Mouse (Mus musculus) midbrain, embryonic 14.5 days (tissue): ENCODE data around the gene Rnase1. TPM values are rescaled to one million over a fixed set of nuclear protein-coding genes. Genes with fewer than 3 reads are reported as not detected.
"Not testable (repeated sequence)": the region's sequence is repeated elsewhere in the genome, so short reads cannot be mapped to it uniquely, and the experiment has no call there.

Experiments used
- ATAC-seq: fragments of 200-750 bp; cut with Nextera tagmentation; 2 replicates; pipeline ENCODE4 v1.8.0; 2017; ENCODE audit warnings: moderate number of reproducible peaks, moderate library complexity; ENCODE audit not compliant: low FRiP score, low TSS enrichment
- DNase-seq: peaks from one replicate; pipeline ENCODE4 v3.0.0-alpha.2; 2015
- H3K27ac ChIP-seq: fragments of 300-500 bp; sonication (generic); replicated peaks from 2 replicates; pipeline ENCODE4 v1.5.1; 2014; ENCODE audit warnings: mild to moderate bottlenecking, low read depth, low read length, moderate library complexity
- H3K27me3 ChIP-seq: fragments of 300-500 bp; sonication (generic); 2 replicates; pipeline ENCODE4 v1.6.1; 2014; ENCODE audit warnings: low read length, control low read depth, mixed read lengths; ENCODE audit not compliant: control insufficient read depth, insufficient read depth
- H3K36me3 ChIP-seq: fragments of 300-500 bp; sonication (generic); 2 replicates; pipeline ENCODE4 v1.6.1; 2014; ENCODE audit warnings: low read length, control low read depth; ENCODE audit not compliant: control insufficient read depth, insufficient read depth
- H3K4me1 ChIP-seq: fragments of 300-500 bp; sonication (generic); 2 replicates; pipeline ENCODE4 v1.6.1; 2014; ENCODE audit warnings: mild to moderate bottlenecking, antibody characterized with exemption, low read length, control low read depth; ENCODE audit not compliant: control insufficient read depth, insufficient read depth
- H3K4me2 ChIP-seq: fragments of 300-500 bp; sonication (generic); 2 replicates; pipeline ENCODE4 v1.6.1; 2014; ENCODE audit warnings: mild to moderate bottlenecking, low read length, moderate library complexity
- H3K4me3 ChIP-seq: fragments of 300-500 bp; sonication (generic); replicated peaks from 2 replicates; pipeline ENCODE4 v1.5.1; 2014; ENCODE audit warnings: low read depth, low read length
- H3K9ac ChIP-seq: fragments of 300-500 bp; sonication (generic); replicated peaks from 2 replicates; pipeline ENCODE4 v1.6.1; 2014; ENCODE audit warnings: mild to moderate bottlenecking, low read length, moderate library complexity
- H3K9me3 ChIP-seq: fragments of 300-500 bp; sonication (generic); 2 replicates; pipeline ENCODE4 v1.6.1; 2016; ENCODE audit warnings: low read length, control low read depth, mixed read lengths; ENCODE audit not compliant: control insufficient read depth
- WGBS: fragments of 180-500 bp; shearing (Covaris S2); extraction: QIAGEN DNeasy Blood & Tissue Kit; methylation state at CpG from one replicate; pipeline ENCODE4 v1.1.7; 2014; 5-methylcytosine and 5-hydroxymethylcytosine counted together
- polyA plus RNA-seq: library from polyadenylated mRNA; unstranded; fragments of >200 nt; fragmentation: Nextera tagmentation; extraction: Ambion mirVana; gene quantifications from 2 replicates; pipeline ENCODE4 v1.2.1, GENCODE M21; 2014

Gene Rnase1
- 0.23 TPM in 1 of 2 replicates, not detected in the other for polyA plus RNA-seq

GRCm38 (mm10) chr14:51146685-51147084 lies at the start of gene Rnase1:
Gene Rnase1 (minus strand): TSS chr14:51146785.
- Histone ChIP-seq H3K36me3 (no peaks in the 10 kb centered on the region), H3K9ac (no peak within 1 kb of the TSS), H3K4me3 (no peak within 1 kb of the TSS), H3K27ac (no peak within 1 kb of the TSS), H3K4me1 (0 out of 2 replicates have a peak, but pooled peaks cover 3% of the 10 kb centered on the region), H3K27me3 (no peaks in the 10 kb centered on the region), H3K4me2 (no peak within 1 kb of the TSS), H3K9me3 (no peaks in the 10 kb centered on the region)
- 34% methylated on average over 2 of the region's 2 CpGs for WGBS
- ATAC-seq, result no peak
- peak; percentile 11 for DNase-seq

- Histone ChIP-seq H3K4me1 (no peaks in the 10 kb centered on the region), H3K4me3 (no peak overlapping the region), H3K27me3 (no peaks in the 10 kb centered on the region), H3K9ac (no peak overlapping the region), H3K27ac (no peak overlapping the region), H3K4me2 (no peak overlapping the region), H3K9me3 (no peaks in the 10 kb centered on the region), H3K36me3 (no peaks in the 10 kb centered on the region)
- DNase-seq (no peak), ATAC-seq (no peak)
- WGBS, result 93% methylated on average over 4 of the region's 4 CpGs
Measured at GRCm38 (mm10) chr14:51195681-51196080, 49.1 kb upstream of the Rnase1 start.

DNA sequence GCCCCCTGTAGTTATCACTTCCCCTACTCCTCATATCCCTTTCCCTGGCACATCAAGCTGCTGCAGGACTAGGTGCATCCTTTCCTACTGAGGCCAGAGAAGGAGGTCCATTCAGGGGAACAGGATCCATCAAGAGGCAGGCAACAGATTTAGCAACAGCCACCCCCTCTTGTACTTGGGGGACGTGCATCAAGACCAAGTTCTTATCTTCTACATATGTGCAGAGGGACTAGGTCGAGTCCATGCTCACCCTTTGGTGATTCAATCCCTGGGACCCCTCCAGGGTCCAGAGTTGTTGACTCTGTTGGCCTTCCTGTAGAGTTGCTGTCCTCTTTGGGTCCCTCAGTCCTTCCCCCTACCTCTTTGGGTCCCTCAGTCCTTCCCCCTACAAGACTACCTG lies 34.5 kb upstream of the Rnase1 start:
- not testable (repeated sequence) for H3K4me2 ChIP-seq, H3K4me3 ChIP-seq, ATAC-seq, H3K27ac ChIP-seq, H3K9ac ChIP-seq, H3K9me3 ChIP-seq, H3K4me1 ChIP-seq, H3K36me3 ChIP-seq, DNase-seq, H3K27me3 ChIP-seq
- 88% methylated on average over 2 of the region's 2 CpGs for WGBS

GRCm38 (mm10) chr14:51173843-51174242 lies 27.3 kb upstream of the Rnase1 start:
- ATAC-seq (no peak), DNase-seq (no peak)
- no peak overlapping the region for H3K4me3 ChIP-seq
- no peak overlapping the region for H3K4me2 ChIP-seq
- H3K9ac ChIP-seq, result no peak overlapping the region
- H3K4me1 ChIP-seq, result no peaks in the 10 kb centered on the region
- no peak overlapping the region for H3K27ac ChIP-seq
- no peaks in the 10 kb centered on the region for H3K36me3 ChIP-seq
- H3K27me3 ChIP-seq, result no peaks in the 10 kb centered on the region
- WGBS, result 77% methylated on average over 4 of the region's 4 CpGs
- no peaks in the 10 kb centered on the region for H3K9me3 ChIP-seq

- ATAC-seq, result not testable (repeated sequence)
- 52% methylated on average over 4 of the region's 4 CpGs for WGBS
Measured at GRCm38 (mm10) chr14:51172947-51173346, 26.4 kb upstream of the Rnase1 start.

DNA sequence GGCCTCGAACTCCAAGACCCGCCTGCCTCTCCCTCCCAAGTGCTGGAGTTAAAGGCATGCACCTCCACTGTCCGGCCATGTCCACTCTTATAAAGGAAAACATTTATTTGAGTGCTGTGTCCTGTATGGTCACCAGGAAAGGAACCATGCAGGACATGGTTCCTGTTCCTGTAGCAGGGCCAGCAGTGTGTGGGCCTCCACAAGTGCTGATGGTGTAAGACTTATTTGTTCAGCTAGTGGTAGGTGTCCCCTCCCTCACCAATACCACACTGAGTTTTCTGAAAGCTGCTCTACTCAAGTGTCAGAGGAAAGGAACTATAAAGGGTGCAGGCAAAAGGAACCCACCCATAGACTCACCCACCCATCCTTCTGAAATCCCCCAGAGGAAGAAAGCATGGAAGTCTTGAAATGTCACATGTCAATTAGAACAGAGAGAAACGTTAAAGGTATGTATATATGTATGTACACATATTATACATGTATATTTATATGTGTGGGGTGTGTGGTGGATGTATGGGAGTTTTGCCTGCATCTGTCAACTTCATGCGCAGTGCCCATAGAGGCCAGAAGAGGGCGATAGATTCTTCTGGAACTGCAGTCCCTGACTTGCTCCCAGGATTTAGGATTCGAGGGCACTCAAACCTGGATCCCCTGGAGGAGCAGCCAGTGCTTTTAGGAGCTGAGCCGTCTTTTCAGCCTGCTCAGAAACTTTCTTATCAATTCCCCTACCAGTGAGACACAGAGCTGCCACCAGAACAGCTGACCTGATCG lies 25.7 kb upstream of the Rnase1 start:
- peak; percentile 69 for DNase-seq
- not testable (repeated sequence) for H3K9ac ChIP-seq, H3K27ac ChIP-seq, H3K9me3 ChIP-seq, ATAC-seq, H3K4me1 ChIP-seq, H3K4me2 ChIP-seq, H3K36me3 ChIP-seq, H3K4me3 ChIP-seq, H3K27me3 ChIP-seq
- 39% methylated on average over 9 of the region's 9 CpGs for WGBS

More at GRCm38 (mm10) chr14:51172947-51173346, 26.4 kb upstream of the Rnase1 start:
- not testable (repeated sequence) for DNase-seq, H3K4me2 ChIP-seq, H3K9ac ChIP-seq, H3K4me1 ChIP-seq, H3K27me3 ChIP-seq, H3K4me3 ChIP-seq, H3K27ac ChIP-seq, H3K9me3 ChIP-seq, H3K36me3 ChIP-seq

DNA sequence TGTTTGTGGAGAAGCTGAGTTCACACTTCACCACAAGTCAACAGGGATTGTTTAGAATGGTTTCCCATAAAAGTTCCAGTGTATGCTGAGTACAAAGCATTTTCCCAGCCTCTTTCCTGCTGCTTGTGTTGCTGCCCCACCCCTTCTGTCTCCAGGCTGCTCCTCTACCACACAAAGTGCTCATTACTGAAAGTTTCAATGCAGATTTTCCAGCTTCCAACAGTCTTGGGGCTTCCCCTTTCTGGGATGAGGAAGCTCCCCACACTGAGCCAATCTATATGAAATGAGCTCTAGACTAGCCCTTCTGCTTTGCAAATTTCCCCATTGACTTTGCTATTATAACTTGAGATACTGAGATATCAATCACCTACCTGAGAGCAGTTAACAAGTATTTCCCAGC lies 19.5 kb upstream of the Rnase1 start:
- ATAC-seq (no peak), DNase-seq (no peak)
- H3K36me3 ChIP-seq, result no peaks in the 10 kb centered on the region
- no peak overlapping the region for H3K9ac ChIP-seq
- H3K27ac ChIP-seq, result no peak overlapping the region
- H3K9me3 ChIP-seq, result no peaks in the 10 kb centered on the region
- H3K4me3 ChIP-seq, result no peak overlapping the region
- no peaks in the 10 kb centered on the region for H3K27me3 ChIP-seq
- no peak overlapping the region for H3K4me2 ChIP-seq
- H3K4me1 ChIP-seq, result no peaks in the 10 kb centered on the region

DNA sequence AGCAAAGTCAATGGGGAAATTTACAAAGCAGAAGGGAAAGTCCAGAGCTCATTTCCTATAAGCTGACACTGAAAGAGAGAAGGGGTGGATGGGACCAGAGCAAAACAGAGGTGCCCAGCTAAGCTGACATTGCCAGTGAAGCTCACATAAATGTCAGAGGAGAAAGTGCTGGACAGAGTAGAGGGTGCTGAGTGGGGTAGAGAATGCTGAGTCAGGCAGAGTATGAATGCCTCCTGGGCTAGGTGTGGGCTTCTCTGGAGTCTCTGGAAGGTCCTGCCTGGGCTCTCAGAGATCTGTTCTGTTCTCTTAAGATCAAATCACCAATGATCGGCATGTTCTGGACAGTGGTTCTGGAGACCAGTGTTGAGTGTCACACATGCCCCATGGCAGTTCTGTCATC lies 18.9 kb upstream of the Rnase1 start:
- Histone ChIP-seq H3K9ac (no peak overlapping the region), H3K4me1 (no peaks in the 10 kb centered on the region), H3K36me3 (no peaks in the 10 kb centered on the region), H3K4me2 (no peak overlapping the region), H3K9me3 (no peaks in the 10 kb centered on the region), H3K27me3 (no peaks in the 10 kb centered on the region), H3K4me3 (no peak overlapping the region), H3K27ac (no peak overlapping the region)
- 100% methylated on average over 1 of the region's 1 CpGs for WGBS
- DNase-seq (no peak), ATAC-seq (no peak)

GRCm38 (mm10) chr14:51163323-51163722 lies 16.7 kb upstream of the Rnase1 start:
- not testable (repeated sequence) for ATAC-seq, H3K4me1 ChIP-seq, H3K27ac ChIP-seq, H3K9ac ChIP-seq, H3K27me3 ChIP-seq, H3K4me2 ChIP-seq, H3K9me3 ChIP-seq, H3K4me3 ChIP-seq, DNase-seq, H3K36me3 ChIP-seq
- WGBS, result 94% methylated on average over 6 of the region's 6 CpGs
